Mouse (Mus musculus): ENCODE data around the gene Hoxd13.

GRCm38 (mm10) chr2:74703720-74704392 lies 35.7 kb downstream of the Hoxd13 start:
- TF ChIP-seq POLR2A (IDR thresholded peaks at IDR 0.05; ENCODE audit: insufficient read length, low read depth) (no peak), MYOD1 (IDR thresholded peaks at IDR 0.05; ENCODE audit: control insufficient read depth in 1 of 3, insufficient read length in 2 of 3, low read depth in 2 of 3) (no peak), REST (IDR thresholded peaks at IDR 0.05; ENCODE audit: insufficient read depth, insufficient read length) (no peak), E2F4 (IDR thresholded peaks at IDR 0.05; ENCODE audit: insufficient read depth) (no peak), SRF (IDR thresholded peaks at IDR 0.05; ENCODE audit: control insufficient read depth, insufficient read length, low read depth) (no peak), TCF12 (IDR thresholded peaks at IDR 0.05; ENCODE audit: insufficient read depth, poor library complexity, severe bottlenecking) (no peak), CEBPB (IDR thresholded peaks at IDR 0.05; ENCODE audit: insufficient read depth, poor library complexity, severe bottlenecking) (no peak)
